Mouse (Mus musculus): ENCODE data around the gene Thyn1.

The Thyn1 gene

GRCm38 (mm10) chr9:27030763-27031100 lies 31.2 kb downstream of the Thyn1 start:
- DNase-seq = no peak

GRCm38 (mm10) chr9:27043892-27044291 lies 44.4 kb downstream of the Thyn1 start:
- DNase-seq = no peak

GRCm38 (mm10) chr9:27049492-27049891 lies 50.0 kb downstream of the Thyn1 start:
- DNase-seq = no peak

Measured in right cerebral cortex, postnatal 14 days (tissue).